Mouse (Mus musculus) kidney, adult 18-20 months (tissue): Measurements from ENCODE around the gene Map3k12.

Source experiments
- DNase-seq: peaks from one replicate; pipeline ENCODE4 v3.0.0; 2021

Gene Map3k12

GRCm38 (mm10) chr15:102458904-102459317, 58.0 kb downstream of the Map3k12 start, which contains the start of gene Prr13:
Gene Prr13 (plus strand): TSS chr15:102459028.
- peak; percentile 96 for DNase-seq

- DNase-seq: no peak
Observed at GRCm38 (mm10) chr15:102458050-102458736, 58.7 kb downstream of the Map3k12 start.

GRCm38 (mm10) chr15:102455993-102456392, 60.9 kb downstream of the Map3k12 start:
- no peak for DNase-seq

GRCm38 (mm10) chr15:102451666-102452430, 65.0 kb downstream of the Map3k12 start:
- no peak for DNase-seq

- peak; percentile 53 for DNase-seq
Observed at GRCm38 (mm10) chr15:102450928-102451327, 65.9 kb downstream of the Map3k12 start.

- DNase-seq: no peak
Observed at GRCm38 (mm10) chr15:102449366-102449765, 67.5 kb downstream of the Map3k12 start.
